Mouse (Mus musculus) neutrophil, adult 83 days (primary cell): ENCODE measurements around the gene Mon1b. TPM values are rescaled to one million over a fixed set of nuclear protein-coding genes. Genes with fewer than 3 reads are reported as not detected.

Source experiments
- total RNA-seq, 2 experiments: library from RNA; stranded (reverse); gene quantifications; one replicate each; pipeline ENCODE4 v1.2.4; 2023

Gene Mon1b
- 10 to 100 TPM; 25.9 to 27.1 TPM for total RNA-seq

DNA sequence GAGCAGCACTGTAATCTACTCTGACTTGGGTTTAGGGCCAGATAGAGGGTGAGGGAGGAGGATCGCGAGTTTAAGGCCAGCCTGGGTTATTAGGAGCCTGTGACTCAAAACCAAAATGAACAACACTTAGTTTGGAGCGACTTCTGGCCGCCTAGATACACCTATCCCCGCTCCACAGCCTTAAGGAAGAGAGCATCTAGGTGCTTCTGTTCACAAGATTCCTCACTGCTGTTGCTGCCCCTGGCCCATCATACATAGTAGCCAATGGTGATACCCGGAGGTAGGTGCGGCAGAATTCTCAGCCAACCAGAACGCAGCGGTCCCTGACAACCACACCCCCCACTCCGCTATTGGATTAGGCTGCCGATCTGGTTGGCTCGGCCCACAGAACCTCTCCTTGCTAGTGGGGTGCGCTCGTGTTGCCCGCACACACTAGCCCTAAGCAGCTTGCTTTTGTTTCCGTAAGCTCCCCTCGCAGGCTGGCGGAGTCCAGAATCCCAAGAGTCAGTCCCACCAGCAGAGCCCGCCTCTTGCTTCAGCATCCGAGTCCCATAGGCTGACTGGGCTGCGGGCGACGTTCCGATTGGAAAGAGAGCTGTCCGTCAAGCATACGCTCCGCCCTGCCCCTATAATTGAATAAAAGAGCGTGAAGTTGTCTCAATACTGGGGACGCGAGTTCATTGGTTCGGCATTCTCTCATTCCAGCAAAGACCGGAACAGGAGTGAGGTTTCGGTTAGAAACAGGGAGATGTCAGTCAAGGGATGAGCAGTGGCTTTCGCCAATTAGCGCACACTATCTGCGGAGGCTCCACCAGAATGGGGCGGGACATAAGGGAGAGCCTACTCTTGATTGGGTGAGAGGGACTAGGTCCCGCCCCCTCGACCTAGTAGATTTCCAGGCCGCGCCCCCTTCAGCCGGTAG lies at the start of gene Mon1b:
Mon1b (plus strand) TSS at position 918 of the 922 bp plus-strand sequence.

GRCm38 (mm10) chr8:113642926-113643325 lies 7.5 kb downstream of the Mon1b start, which contains the start of gene Syce1l:
Gene Syce1l, plus strand, starts transcription at chr8:113643213.

Other genes with a start within 250 kb of the Mon1b start
- gene Syce1l, start 7.6 kb downstream of the Mon1b start, total RNA-seq, result not detected
- gene Adamts18, start 213.2 kb downstream of the Mon1b start, total RNA-seq, result not detected